Mouse (Mus musculus) neural tube, embryonic 14.5 days (tissue): Measurements from ENCODE around the gene Dhrs3. TPM values are rescaled to one million over a fixed set of nuclear protein-coding genes. Genes with fewer than 3 reads are reported as not detected.

Source experiments
- ATAC-seq: fragments of 200-750 bp; cut with Nextera tagmentation; 2 replicates; pipeline ENCODE4 v1.8.0; 2017; ENCODE audit warnings: low read depth, mild to moderate bottlenecking, moderate TSS enrichment, moderate library complexity
- H3K27ac ChIP-seq: fragments of 300-500 bp; sonication (generic); 2 replicates; pipeline ENCODE4 v1.5.1; 2014; ENCODE audit warnings: low read depth, mild to moderate bottlenecking, control low read depth, low read length, moderate library complexity, mixed read lengths
- H3K27me3 ChIP-seq: fragments of 300-500 bp; sonication (generic); 2 replicates; pipeline ENCODE4 v1.6.1; 2014; ENCODE audit warnings: low read length; ENCODE audit not compliant: control insufficient read depth, insufficient read depth
- H3K36me3 ChIP-seq: fragments of 300-500 bp; sonication (generic); 2 replicates; pipeline ENCODE4 v1.6.1; 2014; ENCODE audit warnings: low read length, mixed read lengths; ENCODE audit not compliant: control insufficient read depth, insufficient read depth
- H3K4me1 ChIP-seq: fragments of 300-500 bp; sonication (generic); 2 replicates; pipeline ENCODE4 v1.6.1; 2014; ENCODE audit warnings: low read length; ENCODE audit not compliant: control insufficient read depth, insufficient read depth
- H3K4me2 ChIP-seq: fragments of 300-500 bp; sonication (generic); 2 replicates; pipeline ENCODE4 v1.6.1; 2014; ENCODE audit warnings: mild to moderate bottlenecking, low read depth, low read length, control low read depth
- H3K4me3 ChIP-seq: fragments of 300-500 bp; sonication (generic); 2 replicates; pipeline ENCODE4 v1.5.1; 2014; ENCODE audit warnings: low read depth, low read length, control low read depth, mixed read lengths
- H3K9ac ChIP-seq: fragments of 300-500 bp; sonication (generic); replicated peaks from 2 replicates; pipeline ENCODE4 v1.6.1; 2014; ENCODE audit warnings: low read depth, mild to moderate bottlenecking, control low read depth, low read length, mixed read lengths
- H3K9me3 ChIP-seq: fragments of 300-500 bp; sonication (generic); 2 replicates; pipeline ENCODE4 v1.6.1; 2016; ENCODE audit warnings: low read length; ENCODE audit not compliant: control insufficient read depth
- WGBS: fragments of 180-500 bp; shearing (Covaris S2); extraction: QIAGEN DNeasy Blood & Tissue Kit; methylation state at CpG from one replicate; pipeline ENCODE4 v1.1.7; 2014; 5-methylcytosine and 5-hydroxymethylcytosine counted together
- polyA plus RNA-seq: library from polyadenylated mRNA; unstranded; fragments of >200 nt; fragmentation: Nextera tagmentation; extraction: Ambion mirVana; gene quantifications from 2 replicates; pipeline ENCODE4 v1.2.1, GENCODE M21; 2014

Dhrs3 gene
- polyA plus RNA-seq, 1 experiment from 2014 or later, result 17.0 TPM

DNA sequence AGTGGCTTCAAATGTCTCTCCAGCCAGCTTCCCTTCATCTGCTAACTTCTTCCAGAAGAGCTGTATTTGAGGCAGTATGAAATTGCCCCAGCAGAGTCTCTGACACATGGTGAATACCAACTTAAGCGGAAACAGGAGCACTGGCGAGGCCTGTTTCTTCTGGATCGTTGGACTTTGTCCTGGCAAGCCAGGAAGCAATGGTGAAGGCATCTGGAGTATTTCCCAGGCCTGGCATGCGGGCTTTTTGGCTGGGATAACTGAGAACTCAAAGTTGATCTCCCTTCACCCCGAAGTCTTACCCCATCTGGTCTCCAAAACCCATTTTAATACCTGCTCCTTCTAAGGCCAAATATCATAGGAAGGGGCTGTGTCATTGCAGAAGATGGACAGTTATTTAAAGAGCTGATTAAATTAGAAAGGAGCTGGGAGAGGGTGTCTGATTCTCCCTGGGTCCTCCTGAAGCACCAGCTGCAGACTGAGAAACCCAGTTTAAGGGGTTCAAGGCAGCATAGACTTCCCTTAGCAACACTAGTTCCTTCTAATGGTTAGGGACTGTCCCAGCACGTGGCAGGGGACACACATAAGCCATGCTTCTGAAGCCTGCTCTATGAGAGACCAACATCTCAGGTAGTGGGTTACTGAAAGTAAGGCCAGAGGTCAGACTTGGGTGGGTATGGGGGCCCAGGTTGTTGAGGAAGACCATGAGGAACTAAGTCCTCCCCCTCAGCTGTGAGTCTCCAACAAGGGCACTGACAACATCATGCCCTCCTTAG is 80.5 kb downstream of the Dhrs3 start:
- 0 out of 2 replicates have a peak, but pooled peaks cover 2% of the 10 kb centered on the region for H3K36me3 ChIP-seq
- no peak overlapping the region for H3K4me3 ChIP-seq
- no peak overlapping the region for H3K4me2 ChIP-seq
- H3K9me3 ChIP-seq, result no peaks in the 10 kb centered on the region
- H3K4me1 ChIP-seq, result no peaks in the 10 kb centered on the region
- no peak overlapping the region for H3K27ac ChIP-seq
- H3K9ac ChIP-seq, result no peak overlapping the region
- 86% methylated on average over 6 of the region's 6 CpGs for WGBS
- no peak for ATAC-seq
- H3K27me3 ChIP-seq, result no peaks in the 10 kb centered on the region

DNA sequence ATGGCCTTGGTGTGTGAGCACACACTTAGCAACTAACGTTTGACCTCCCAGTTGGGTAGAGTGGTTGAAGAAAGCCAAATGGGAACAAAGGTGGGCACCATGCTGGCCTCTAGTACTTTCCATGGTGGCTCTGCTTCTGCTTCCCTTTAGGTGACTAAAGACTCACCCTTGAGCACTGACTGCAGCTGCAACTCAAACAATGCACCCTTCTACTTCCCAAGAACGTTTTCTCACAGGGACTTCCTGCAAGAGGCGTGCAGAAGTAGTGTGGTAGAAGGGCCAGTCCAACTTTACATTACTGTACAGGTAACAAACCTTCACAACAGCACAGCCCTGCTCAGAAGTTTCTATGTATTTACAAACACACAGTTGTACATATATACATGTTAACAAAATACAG is 81.8 kb downstream of the Dhrs3 start:
- no peak overlapping the region for H3K9ac ChIP-seq
- H3K4me2 ChIP-seq, result no peak overlapping the region
- H3K4me3 ChIP-seq, result no peak overlapping the region
- no peaks in the 10 kb centered on the region for H3K27me3 ChIP-seq
- no peaks in the 10 kb centered on the region for H3K4me1 ChIP-seq
- 0 out of 2 replicates have a peak, but pooled peaks cover 2% of the 10 kb centered on the region for H3K36me3 ChIP-seq
- H3K27ac ChIP-seq, result no peak overlapping the region
- ATAC-seq, result no peak
- no peaks in the 10 kb centered on the region for H3K9me3 ChIP-seq
- WGBS, result 86% methylated on average over 3 of the region's 3 CpGs

DNA sequence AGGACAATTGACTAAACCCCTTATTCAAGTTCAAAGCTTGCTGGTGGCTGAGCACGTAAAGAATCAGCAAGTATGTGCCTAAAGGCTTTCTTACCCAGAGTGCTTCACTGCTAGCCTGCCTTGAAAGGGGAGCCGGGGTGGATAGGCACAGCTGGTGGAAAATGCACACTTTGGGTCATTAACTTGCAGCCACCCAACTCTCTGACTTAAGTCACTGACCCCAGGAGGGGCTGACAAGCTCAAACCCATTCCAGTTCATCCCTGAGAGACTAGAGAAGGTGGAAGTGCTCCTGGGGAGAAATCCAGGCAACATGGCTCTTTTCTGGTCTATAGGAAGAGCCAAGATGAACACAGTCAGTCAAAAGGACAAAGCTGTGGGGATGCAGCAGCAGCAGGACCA is 82.9 kb downstream of the Dhrs3 start:
- WGBS, result 32% methylated on average over 2 of the region's 2 CpGs
- Histone ChIP-seq H3K36me3 (0 out of 2 replicates have a peak, but pooled peaks cover 2% of the 10 kb centered on the region), H3K9ac (no peak overlapping the region), H3K4me3 (no peak overlapping the region), H3K27ac (no peak overlapping the region), H3K27me3 (no peaks in the 10 kb centered on the region), H3K4me2 (no peak overlapping the region), H3K4me1 (no peaks in the 10 kb centered on the region), H3K9me3 (no peaks in the 10 kb centered on the region)
- no peak for ATAC-seq

DNA sequence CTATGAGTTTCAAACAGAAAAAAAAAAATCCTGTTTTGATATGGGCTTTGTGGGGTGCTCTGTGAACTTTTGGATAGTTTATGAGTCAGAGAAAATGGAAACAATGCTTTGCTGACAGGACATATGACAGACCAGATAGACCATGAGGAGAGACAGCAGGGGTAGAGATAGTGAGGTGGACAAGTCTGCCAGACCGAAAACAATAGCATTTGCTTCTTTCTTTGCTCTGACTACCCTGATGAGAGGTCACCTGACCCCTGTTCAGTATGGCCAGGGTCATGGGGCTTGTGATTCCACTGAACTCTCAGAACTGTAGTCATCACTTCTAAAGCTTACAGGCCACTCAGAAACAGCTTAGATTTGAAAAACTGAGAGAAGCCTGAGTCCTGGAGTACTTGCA is 84.4 kb downstream of the Dhrs3 start:
- 78% methylated on average over 1 of the region's 1 CpGs for WGBS
- Histone ChIP-seq H3K4me3 (no peak overlapping the region), H3K27ac (no peak overlapping the region)

More for the DNA sequence above, 84.4 kb downstream of the Dhrs3 start:
- Histone ChIP-seq H3K9ac (no peak overlapping the region), H3K4me1 (no peaks in the 10 kb centered on the region), H3K36me3 (0 out of 2 replicates have a peak, but pooled peaks cover 2% of the 10 kb centered on the region), H3K4me2 (no peak overlapping the region), H3K27me3 (no peaks in the 10 kb centered on the region), H3K9me3 (no peaks in the 10 kb centered on the region)
- ATAC-seq, result no peak

Other genes starting within 250 kb of the Dhrs3 start
- gene Gm436, start 206.5 kb upstream of the Dhrs3 start, polyA plus RNA-seq, result not detected in 2 replicates
- gene Gm13178, start 171.4 kb upstream of the Dhrs3 start, polyA plus RNA-seq, result not detected in 2 replicates
- not detected in 2 replicates for gene Gm438, start 106.2 kb upstream of the Dhrs3 start, polyA plus RNA-seq